Mouse (Mus musculus) stomach, embryonic 14.5 days (tissue): ENCODE measurements around the gene Crcp. TPM values are rescaled to one million over a fixed set of nuclear protein-coding genes. Genes with fewer than 3 reads are reported as not detected.
A peak's percentile ranks its signal among the peaks of the same experiment; 100 is the strongest.
"Not testable (repeated sequence)": the region's sequence is repeated elsewhere in the genome, so short reads cannot be mapped to it uniquely, and the experiment has no call there.

ENCODE experiments used
- ATAC-seq: fragments of 200-750 bp; cut with Nextera tagmentation; 2 replicates; pipeline ENCODE4 v1.8.0; 2017; ENCODE audit warnings: low read depth, moderate TSS enrichment; ENCODE audit not compliant: insufficient number of reproducible peaks, insufficient read depth, low FRiP score
- H3K27ac ChIP-seq: fragments of 300-500 bp; sonication (generic); 2 replicates; pipeline ENCODE4 v1.5.1; 2014; ENCODE audit warnings: mild to moderate bottlenecking, low read length, moderate library complexity, mixed read lengths
- H3K27me3 ChIP-seq: fragments of 300-500 bp; sonication (generic); 2 replicates; pipeline ENCODE4 v1.6.1; 2014; ENCODE audit warnings: low read length, control low read depth, mixed read lengths; ENCODE audit not compliant: control insufficient read depth, insufficient read depth
- H3K36me3 ChIP-seq: fragments of 300-500 bp; sonication (generic); 2 replicates; pipeline ENCODE4 v1.6.1; 2014; ENCODE audit warnings: mild to moderate bottlenecking, control low read depth, low read length, moderate library complexity, mixed read lengths; ENCODE audit not compliant: control insufficient read depth, insufficient read depth
- H3K4me1 ChIP-seq: fragments of 300-500 bp; sonication (generic); 2 replicates; pipeline ENCODE4 v1.6.1; 2014; ENCODE audit warnings: low read length, control low read depth, mixed read lengths; ENCODE audit not compliant: control insufficient read depth, insufficient read depth
- H3K4me2 ChIP-seq: fragments of 300-500 bp; sonication (generic); replicated peaks from 2 replicates; pipeline ENCODE4 v1.6.1; 2014; ENCODE audit warnings: low read depth, low read length, control low read depth
- H3K4me3 ChIP-seq: fragments of 300-500 bp; sonication (generic); 2 replicates; pipeline ENCODE4 v1.5.1; 2014; ENCODE audit warnings: low read depth, low read length, control low read depth
- H3K9ac ChIP-seq: fragments of 300-500 bp; sonication (generic); replicated peaks from 2 replicates; pipeline ENCODE4 v1.6.1; 2014; ENCODE audit warnings: low read depth, mild to moderate bottlenecking, control low read depth, low read length, moderate library complexity, mixed read lengths
- H3K9me3 ChIP-seq: fragments of 300-500 bp; sonication (generic); 2 replicates; pipeline ENCODE4 v1.6.1; 2016; ENCODE audit warnings: low read depth, low read length, control low read depth; ENCODE audit not compliant: control insufficient read depth
- WGBS: fragments of 180-500 bp; shearing (Covaris S2); extraction: QIAGEN DNeasy Blood & Tissue Kit; methylation state at CpG from one replicate; pipeline ENCODE4 v1.1.7; 2014; 5-methylcytosine and 5-hydroxymethylcytosine counted together
- polyA plus RNA-seq: library from polyadenylated mRNA; unstranded; fragments of >200 nt; fragmentation: Nextera tagmentation; extraction: Ambion mirVana; gene quantifications from 2 replicates; pipeline ENCODE4 v1.2.1, GENCODE M21; 2014

The Crcp gene
- polyA plus RNA-seq, 1 experiment from 2014 or later = 24.2 TPM

DNA sequence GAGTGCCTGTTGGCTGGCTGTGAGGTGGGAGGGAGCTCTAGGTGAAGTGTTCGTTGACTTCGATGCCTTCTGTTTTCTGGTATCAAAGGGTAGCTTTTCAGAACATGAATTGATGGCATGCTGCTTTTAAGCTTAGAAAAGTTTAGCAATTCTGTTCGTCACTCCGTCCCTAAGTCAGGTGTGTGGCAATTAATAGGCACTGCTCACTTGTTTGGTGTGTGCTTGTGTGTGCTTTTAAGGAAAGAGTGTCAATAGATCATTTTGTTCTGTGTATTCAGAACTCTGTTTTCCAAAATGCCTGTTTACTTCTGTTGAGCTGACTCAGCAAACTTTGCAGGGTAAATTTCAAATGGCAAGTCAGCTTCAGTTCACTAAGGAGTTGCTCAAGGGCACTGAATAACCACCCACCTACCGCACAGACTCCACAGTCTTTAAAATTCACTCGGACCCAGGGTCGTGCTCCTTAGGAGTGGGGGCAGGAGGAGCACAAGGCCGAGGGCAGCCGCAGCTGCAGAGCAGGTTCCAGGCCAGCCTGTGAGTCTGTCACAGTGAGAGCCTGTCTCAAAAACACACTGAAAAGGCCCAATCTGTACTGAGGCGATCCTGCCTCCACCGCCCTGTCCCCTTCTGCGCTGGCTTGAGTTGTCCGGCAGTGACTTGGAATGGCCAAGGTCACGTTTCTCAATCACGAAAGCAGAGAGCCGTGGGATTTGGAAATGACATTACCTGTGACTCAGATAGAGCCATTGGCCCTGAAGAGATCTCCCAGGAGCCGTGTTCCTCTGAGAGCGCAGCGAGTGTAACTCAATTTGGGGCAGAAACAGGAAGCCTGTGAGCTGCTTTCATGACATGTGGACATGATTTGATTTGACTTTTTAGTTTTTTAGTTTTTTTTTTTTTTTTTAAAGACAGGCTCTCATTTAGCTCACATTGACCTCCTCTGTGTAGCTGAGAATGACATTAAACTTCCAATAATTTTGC lies 2.6 kb downstream of the Crcp start:
- Histone ChIP-seq H3K9me3 (no peaks in the 10 kb centered on the region), H3K27me3 (no peaks in the 10 kb centered on the region), H3K4me3 (no peak overlapping the region), H3K27ac (no peak overlapping the region), H3K4me2 (no peak overlapping the region), H3K4me1 (0 out of 2 replicates have a peak, but pooled peaks cover 2% of the 10 kb centered on the region), H3K9ac (no peak overlapping the region), H3K36me3 (peaks cover 3% of the 10 kb centered on the region; the same call in 1 of the 2 replicates)
- 92% methylated on average over 19 of the region's 19 CpGs for WGBS
- ATAC-seq = no peak

- Histone ChIP-seq H3K4me2 (no peak overlapping the region), H3K9ac (no peak overlapping the region), H3K9me3 (no peaks in the 10 kb centered on the region), H3K36me3 (peaks cover 3% of the 10 kb centered on the region; the same call in 1 of the 2 replicates), H3K4me1 (0 out of 2 replicates have a peak, but pooled peaks cover 2% of the 10 kb centered on the region), H3K4me3 (no peak overlapping the region), H3K27ac (no peak overlapping the region), H3K27me3 (no peaks in the 10 kb centered on the region)
- ATAC-seq = no peak
- 69% methylated on average over 2 of the region's 2 CpGs for WGBS
Measured at GRCm38 (mm10) chr5:130033869-130034268, 4.8 kb downstream of the Crcp start.

DNA sequence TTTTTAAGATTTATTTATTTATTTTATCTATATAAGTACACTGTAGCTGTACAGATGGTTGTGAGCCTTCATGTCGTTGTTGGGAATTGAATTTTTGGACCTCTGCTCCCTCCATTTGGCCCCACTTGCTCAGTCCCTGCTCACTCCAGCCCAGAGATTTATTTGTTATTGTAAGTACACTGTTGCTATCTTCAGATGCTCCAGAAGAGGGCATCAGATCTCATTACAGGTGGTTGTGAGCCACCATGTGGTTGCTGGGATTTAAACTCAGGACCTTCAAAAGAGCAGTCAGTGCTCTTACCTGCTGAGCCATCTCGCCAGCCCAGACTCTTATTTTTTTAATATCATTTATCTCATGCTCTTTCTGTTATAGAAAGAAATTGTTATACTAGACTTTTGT lies 7.2 kb downstream of the Crcp start:
- 69% methylated on average over 2 of the region's 2 CpGs for WGBS
- H3K4me2 ChIP-seq, ATAC-seq, H3K9me3 ChIP-seq, H3K9ac ChIP-seq, H3K4me1 ChIP-seq, H3K27ac ChIP-seq, H3K27me3 ChIP-seq, H3K4me3 ChIP-seq: not testable (repeated sequence)
- peaks cover 10% of the 10 kb centered on the region for H3K36me3 ChIP-seq

DNA sequence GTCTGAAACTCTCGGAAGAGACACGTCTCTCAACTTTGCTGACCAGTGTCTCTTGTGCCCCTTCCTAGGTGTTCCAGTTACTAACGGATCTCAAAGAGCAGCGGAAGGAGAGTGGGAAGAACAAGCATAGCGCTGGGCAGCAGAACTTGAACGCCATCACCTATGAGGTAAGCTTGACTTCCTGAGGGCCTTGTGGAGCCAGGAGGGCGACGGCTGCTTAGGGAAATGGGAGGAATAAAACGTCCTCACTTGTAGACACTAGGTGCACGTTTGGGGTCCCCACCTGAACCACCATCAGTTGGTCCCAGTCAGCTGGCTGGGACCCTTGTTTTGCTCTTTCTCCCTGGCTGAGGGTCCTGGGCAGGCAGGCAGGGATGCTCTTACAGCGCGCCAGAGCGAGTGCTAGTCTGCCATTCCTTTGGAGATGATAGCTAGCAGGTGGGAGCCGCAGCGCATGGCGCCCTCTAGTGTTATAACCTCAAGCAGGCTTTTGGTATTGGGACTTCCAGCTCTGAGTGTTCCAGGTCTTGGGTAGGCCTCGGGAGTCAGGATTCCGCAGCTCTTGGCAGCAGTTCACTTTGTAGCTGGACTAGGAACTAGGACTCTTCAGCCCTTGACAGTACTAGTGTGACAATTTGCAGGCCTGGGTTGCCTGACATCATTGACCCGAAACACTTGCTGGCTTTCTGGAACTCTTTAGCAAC lies 8.8 kb downstream of the Crcp start:
- peak; percentile 23; the same call in 1 of the 2 replicates for ATAC-seq
- H3K9ac ChIP-seq = no peak overlapping the region

DNA sequence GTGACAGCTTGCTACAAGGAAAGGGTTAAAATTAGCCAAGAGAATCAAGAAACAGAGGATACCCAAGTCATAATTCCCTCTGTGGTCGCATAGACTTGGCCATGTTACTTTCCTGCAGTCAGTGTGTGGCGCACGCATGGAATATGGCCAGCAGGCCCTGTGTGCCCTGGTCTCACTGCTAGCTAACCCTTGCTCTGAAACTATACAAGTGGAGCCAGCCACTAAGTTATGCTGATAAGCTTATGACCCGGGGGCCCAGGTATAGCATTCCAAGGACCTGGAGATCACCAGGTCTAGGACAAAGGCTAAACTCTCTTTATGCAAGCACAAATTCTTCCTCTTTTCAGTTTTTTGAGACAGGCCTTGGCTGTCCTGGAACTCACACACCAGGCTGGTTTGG lies 11.7 kb downstream of the Crcp start:
- Histone ChIP-seq H3K27me3 (no peaks in the 10 kb centered on the region), H3K9me3 (no peaks in the 10 kb centered on the region), H3K4me2 (no peak overlapping the region), H3K27ac (no peak overlapping the region), H3K4me3 (no peak overlapping the region), H3K36me3 (peaks cover 22% of the 10 kb centered on the region), H3K9ac (no peak overlapping the region), H3K4me1 (no peaks in the 10 kb centered on the region)
- no peak for ATAC-seq
- WGBS = 89% methylated on average over 4 of the region's 4 CpGs

More for the DNA sequence above, 8.8 kb downstream of the Crcp start:
- no peak overlapping the region for H3K27ac ChIP-seq
- H3K36me3 ChIP-seq = peaks cover 23% of the 10 kb centered on the region
- H3K4me2 ChIP-seq = no peak overlapping the region
- no peaks in the 10 kb centered on the region for H3K27me3 ChIP-seq
- H3K4me1 ChIP-seq = no peaks in the 10 kb centered on the region
- H3K9me3 ChIP-seq = no peaks in the 10 kb centered on the region
- WGBS = 66% methylated on average over 19 of the region's 19 CpGs
- H3K4me3 ChIP-seq = no peak overlapping the region

DNA sequence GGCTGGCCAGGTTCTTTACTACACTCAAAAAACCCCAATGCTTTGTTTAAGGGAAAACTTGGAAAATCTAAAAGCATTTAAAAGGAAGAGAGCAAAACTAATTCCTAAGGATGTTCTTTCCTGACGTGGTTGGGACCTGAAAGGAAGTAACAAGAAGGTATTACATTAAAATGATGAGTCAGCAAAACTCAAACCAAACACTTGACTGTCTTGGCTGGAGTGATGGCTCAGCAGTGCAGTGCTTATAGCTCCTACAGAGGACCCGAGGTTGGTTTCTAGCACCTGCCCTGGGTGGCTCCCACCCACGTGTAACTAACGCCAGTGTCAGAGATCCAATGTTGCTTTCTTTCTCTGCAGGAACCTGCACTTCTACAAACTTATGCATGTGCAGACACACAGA lies 12.2 kb downstream of the Crcp start:
- Histone ChIP-seq H3K9ac (no peak overlapping the region), H3K27ac (no peak overlapping the region), H3K36me3 (peaks cover 22% of the 10 kb centered on the region), H3K27me3 (no peaks in the 10 kb centered on the region), H3K4me1 (no peaks in the 10 kb centered on the region), H3K4me3 (no peak overlapping the region), H3K4me2 (no peak overlapping the region), H3K9me3 (no peaks in the 10 kb centered on the region)
- ATAC-seq = no peak
- 83% methylated on average over 4 of the region's 4 CpGs for WGBS

DNA sequence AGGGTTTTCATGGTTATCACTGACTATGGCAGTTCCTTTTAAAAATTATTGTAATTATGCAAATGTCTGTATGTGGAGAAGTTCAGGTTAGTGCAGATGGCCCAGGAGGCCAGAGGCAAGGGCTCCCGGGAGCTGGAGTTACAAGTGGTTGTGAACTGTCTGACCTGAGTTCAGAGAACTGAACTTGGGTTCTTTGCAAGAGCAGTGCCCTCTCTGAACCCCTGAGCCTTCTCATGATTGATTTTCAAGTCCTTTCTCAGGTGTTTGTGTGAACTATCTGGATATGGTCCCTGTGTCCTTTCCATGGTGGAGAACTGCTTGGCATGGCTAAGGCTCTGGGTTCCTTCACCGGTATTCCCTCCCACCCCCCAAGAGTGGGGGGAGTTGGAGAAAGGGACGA lies 14.7 kb downstream of the Crcp start:
- H3K4me3 ChIP-seq = no peak overlapping the region
- H3K36me3 ChIP-seq = peaks cover 30% of the 10 kb centered on the region
- no peak overlapping the region for H3K4me2 ChIP-seq
- 92% methylated on average over 3 of the region's 3 CpGs for WGBS
- H3K9me3 ChIP-seq = no peaks in the 10 kb centered on the region
- no peaks in the 10 kb centered on the region for H3K27me3 ChIP-seq
- H3K9ac ChIP-seq = no peak overlapping the region
- H3K27ac ChIP-seq = no peak overlapping the region
- 0 out of 2 replicates have a peak, but pooled peaks cover 5% of the 10 kb centered on the region for H3K4me1 ChIP-seq
- no peak for ATAC-seq

- Histone ChIP-seq H3K4me2 (no peak overlapping the region), H3K9ac (no peak overlapping the region), H3K4me1 (peaks cover 7% of the 10 kb centered on the region; the same call in 1 of the 2 replicates), H3K36me3 (peaks cover 33% of the 10 kb centered on the region), H3K27ac (no peak overlapping the region), H3K27me3 (no peaks in the 10 kb centered on the region), H3K4me3 (no peak overlapping the region), H3K9me3 (no peaks in the 10 kb centered on the region)
- ATAC-seq = no peak
- 65% methylated on average over 7 of the region's 7 CpGs for WGBS
Measured at GRCm38 (mm10) chr5:130044201-130044695, 15.2 kb downstream of the Crcp start.
